Mouse (Mus musculus) liver, adult (tissue): ENCODE data around the gene Olfr639.

Source experiments
- GATA4 ChIP-seq: IDR thresholded peaks from 2 replicates; pipeline ENCODE4 v1.6.1; 2014; ENCODE audit warnings: mild to moderate bottlenecking, low read length; ENCODE audit not compliant: insufficient replicate concordance

Gene Olfr639

DNA sequence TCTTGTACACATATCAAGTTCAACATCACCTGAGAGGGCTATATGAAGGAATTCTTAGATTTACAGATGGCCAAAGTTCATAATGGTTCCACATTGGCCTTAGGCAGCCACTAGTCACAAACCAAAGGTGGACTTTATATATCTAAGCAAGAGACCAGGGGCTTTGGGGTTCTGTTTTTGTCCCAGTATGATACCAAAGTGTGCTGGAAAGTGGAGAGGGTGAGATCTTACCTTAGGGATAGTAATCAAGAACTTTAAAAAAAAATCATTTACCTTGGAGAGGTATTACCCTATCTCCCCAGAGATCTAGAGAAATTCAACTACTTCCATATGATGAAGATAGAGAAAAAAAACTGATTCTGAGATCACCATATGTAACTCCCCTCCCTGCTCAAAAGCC is at the start of gene Olfr639:
TSS of gene Olfr639 (minus strand) at position 101 of the 400 bp plus-strand sequence.
- no peak for TF ChIP-seq GATA4

- TF ChIP-seq GATA4 = no peak
These were observed 44.2 kb upstream of the Olfr639 start, which contains the start of gene 4930516K23Rik for GRCm38 (mm10) chr7:104061345-104061744. Gene 4930516K23Rik (minus strand): TSS chr7:104061445.

DNA sequence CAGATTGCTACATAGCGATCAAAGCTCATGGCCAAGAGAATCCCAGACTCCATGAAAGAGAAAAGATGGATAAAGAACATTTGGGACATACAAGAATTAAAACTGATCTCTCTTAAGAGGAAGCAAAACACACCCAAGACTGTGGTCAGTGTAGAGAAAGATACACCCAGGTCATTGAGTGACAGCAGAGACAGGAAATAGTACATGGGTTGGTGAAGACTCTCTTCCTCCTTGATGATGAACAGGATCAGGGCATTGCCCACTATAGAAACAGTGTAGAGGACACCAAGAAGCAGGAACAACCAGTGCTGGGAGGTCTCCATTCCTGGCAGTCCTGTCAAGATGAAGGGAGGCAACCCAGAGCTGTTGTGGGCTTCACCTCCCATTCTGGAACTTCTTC is 42.1 kb upstream of the Olfr639 start:
- TF ChIP-seq GATA4 = no peak

DNA sequence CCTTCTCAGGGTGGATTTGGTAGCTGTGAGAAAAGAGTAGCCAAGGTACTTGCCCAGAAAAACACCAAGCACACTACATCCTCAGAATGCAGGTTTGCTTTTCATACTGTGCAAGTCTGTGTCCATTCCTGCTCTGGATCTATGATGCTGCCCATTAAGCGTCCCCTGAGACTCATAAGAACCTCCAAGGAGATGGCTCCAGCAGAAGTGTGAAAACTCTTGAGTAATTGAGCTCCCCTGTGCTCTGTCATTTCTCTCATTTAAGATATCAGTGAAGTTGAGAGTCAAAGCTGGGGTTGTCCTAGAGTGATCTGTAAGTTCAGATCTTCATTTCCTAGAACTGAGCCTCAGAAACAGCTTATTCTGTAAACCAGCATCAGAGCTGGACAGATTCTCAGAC is 35.5 kb upstream of the Olfr639 start, which contains the start of gene Olfr642:
TSS of gene Olfr642 (minus strand) at position 101 of the 400 bp plus-strand sequence.
- TF ChIP-seq GATA4 = no peak

DNA sequence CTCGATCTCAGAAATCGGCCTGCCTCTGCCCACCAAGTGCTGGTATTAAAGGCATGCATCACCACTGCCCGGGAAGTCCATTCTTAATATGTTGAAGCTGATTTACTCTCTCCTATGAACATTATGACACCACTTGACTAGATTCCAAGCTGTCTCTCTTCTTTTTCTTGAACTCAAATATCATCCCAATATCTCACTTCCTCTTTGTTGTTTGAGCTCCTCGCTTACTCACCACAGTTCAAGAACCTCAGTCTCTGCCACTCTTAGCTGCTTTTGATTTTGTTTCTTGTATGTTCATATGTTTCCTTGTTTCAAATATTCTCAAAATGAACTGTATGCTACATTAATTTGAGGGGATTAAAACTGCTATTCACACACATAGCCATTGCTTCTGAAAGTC is 33.6 kb upstream of the Olfr639 start:
- no peak for TF ChIP-seq GATA4

DNA sequence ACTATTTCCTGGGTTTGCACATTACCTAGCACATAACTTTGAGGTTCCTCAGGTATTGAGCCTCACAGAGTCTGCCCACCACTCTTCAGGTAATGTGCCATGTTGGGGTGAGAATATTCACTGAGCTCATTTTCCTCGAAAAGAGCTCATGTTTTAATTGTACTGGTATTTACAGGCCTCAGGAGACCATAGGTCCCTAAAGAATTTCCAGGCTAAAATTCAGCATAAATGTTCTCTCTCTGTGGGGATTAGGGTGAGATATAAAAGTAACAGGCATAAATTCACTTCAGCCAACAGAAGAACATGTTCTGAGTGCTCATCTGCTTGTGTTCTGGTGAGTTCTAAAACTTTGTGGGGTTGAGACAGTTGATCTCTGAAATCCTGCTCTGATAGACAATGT is 18.0 kb upstream of the Olfr639 start, which contains the start of gene Olfr641:
TSS of gene Olfr641 (plus strand) at position 301 of the 400 bp plus-strand sequence.
- TF ChIP-seq GATA4 = no peak

DNA sequence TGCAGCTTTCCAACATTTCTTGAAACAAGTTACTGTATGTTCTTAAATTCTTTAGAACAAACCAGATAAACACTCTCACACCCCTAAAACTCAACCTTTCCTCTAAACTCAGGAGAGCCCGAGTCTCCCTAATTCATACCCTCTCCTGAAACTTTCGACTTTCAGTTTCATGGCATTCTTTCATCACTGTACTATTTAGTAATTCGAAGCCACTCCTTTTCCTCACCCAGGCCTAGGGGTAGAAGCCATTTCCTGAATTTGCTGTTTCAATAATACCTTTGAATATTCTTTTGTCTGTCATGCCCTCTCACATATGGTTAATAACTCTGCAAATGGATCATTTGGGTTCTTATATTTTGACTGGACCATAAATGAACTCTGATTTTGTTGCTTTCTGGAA is 9.9 kb upstream of the Olfr639 start:
- TF ChIP-seq GATA4 = no peak

DNA sequence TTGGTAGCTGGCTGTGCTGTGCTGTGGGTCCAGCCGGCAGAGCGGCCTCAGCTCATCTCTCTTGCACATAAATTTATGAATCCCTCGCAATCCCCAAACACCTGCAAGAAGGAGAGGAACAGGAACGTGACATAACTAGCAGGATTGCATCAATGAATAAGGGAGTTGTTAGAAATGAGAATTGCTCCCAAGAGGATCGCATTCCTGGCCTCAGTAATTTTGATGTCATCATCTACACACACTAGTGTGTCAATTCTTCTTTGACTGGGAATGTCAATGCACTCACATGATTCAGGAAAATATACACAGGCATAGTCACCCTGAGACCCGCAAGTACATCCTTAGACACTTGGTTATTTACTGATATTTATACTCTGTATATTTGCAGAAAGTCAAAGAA is 8.4 kb upstream of the Olfr639 start, which contains the start of gene Olfr640:
TSS of gene Olfr640 (minus strand) at position 101 of the 400 bp plus-strand sequence.
- TF ChIP-seq GATA4 = no peak

- TF ChIP-seq GATA4 = no peak
These were observed 4.5 kb upstream of the Olfr639 start for GRCm38 (mm10) chr7:104021651-104022050.

GRCm38 (mm10) chr7:104018953-104019352 is 1.9 kb upstream of the Olfr639 start:
- no peak for TF ChIP-seq GATA4

DNA sequence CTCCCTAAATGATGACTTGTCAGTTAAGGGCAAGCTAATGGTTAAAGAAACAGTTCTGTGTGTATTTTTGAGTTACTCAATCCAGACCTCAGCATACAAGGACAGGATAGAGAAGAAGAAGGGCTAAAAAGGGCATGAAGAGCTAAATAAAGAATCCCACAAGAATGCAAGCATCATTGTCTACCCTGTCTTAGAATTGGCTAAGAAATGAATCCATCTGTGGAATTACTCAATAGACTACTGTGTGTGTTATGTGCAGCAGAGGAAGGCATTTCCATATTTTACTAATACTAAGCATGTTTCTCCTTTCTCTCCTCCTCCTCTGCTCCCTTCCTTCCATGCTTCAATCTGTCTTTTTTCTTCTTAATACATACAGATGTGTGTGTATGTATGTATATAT is 18.0 kb downstream of the Olfr639 start:
- no peak for TF ChIP-seq GATA4

DNA sequence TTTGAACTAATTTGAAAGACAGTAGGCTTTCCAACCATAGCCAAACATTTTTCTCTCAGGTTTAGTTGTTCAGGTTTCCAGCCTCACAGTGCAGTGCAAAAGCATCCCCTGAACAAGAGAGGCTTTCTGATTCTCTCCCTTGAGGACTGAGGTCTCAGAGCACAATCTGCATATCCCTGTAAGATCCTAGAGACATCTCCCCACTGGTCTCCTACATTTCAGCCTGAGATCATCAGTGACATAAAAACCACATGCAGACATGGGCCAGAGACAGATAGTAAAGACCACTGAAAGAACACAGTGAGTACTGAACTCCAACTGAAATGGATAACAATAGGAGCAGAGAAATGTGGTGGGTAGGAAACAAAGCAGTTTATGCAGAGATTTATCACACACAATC is 18.7 kb downstream of the Olfr639 start, which contains the start of gene Olfr638:
TSS of gene Olfr638 (plus strand) at position 301 of the 400 bp plus-strand sequence.
- TF ChIP-seq GATA4 = no peak

- no peak for TF ChIP-seq GATA4
These were observed 45.3 kb downstream of the Olfr639 start for GRCm38 (mm10) chr7:103971782-103972181.

- no peak for TF ChIP-seq GATA4
These were observed 46.3 kb downstream of the Olfr639 start, which contains the start of gene Olfr635 for GRCm38 (mm10) chr7:103970852-103971251. Gene Olfr635 (plus strand): TSS chr7:103971152.
